Mouse (Mus musculus) intestine, embryonic 14.5 days (tissue): ENCODE measurements around the gene Pigv. TPM values are rescaled to one million over a fixed set of nuclear protein-coding genes. Genes with fewer than 3 reads are reported as not detected.

Experiments used
- ATAC-seq: fragments of 200-750 bp; cut with Nextera tagmentation; replicated peaks from 2 replicates; pipeline ENCODE4 v1.8.0; 2017; ENCODE audit warnings: low read depth, moderate number of reproducible peaks, moderate TSS enrichment, moderate library complexity; ENCODE audit not compliant: low FRiP score, low TSS enrichment
- DNase-seq: peaks from one replicate; pipeline ENCODE4 v3.0.0-alpha.2; 2018; ENCODE audit warnings: low spot score
- H3K27ac ChIP-seq: fragments of 300-500 bp; sonication (generic); 2 replicates; pipeline ENCODE4 v1.5.1; 2014; ENCODE audit warnings: low read depth, mild to moderate bottlenecking, control low read depth
- H3K27me3 ChIP-seq: fragments of 300-500 bp; sonication (generic); replicated peaks from 2 replicates; pipeline ENCODE4 v1.6.1; 2014; ENCODE audit warnings: low read length, control low read depth; ENCODE audit not compliant: control insufficient read depth, insufficient read depth
- H3K36me3 ChIP-seq: fragments of 300-500 bp; sonication (generic); 2 replicates; pipeline ENCODE4 v1.6.1; 2014; ENCODE audit warnings: low read length, control low read depth; ENCODE audit not compliant: control insufficient read depth, insufficient read depth
- H3K4me1 ChIP-seq: fragments of 300-500 bp; sonication (generic); replicated peaks from 2 replicates; pipeline ENCODE4 v1.6.1; 2014; ENCODE audit warnings: low read length, control low read depth, mixed read lengths; ENCODE audit not compliant: control insufficient read depth, insufficient read depth
- H3K4me2 ChIP-seq: fragments of 300-500 bp; sonication (generic); 2 replicates; pipeline ENCODE4 v1.6.1; 2014; ENCODE audit warnings: low read length
- H3K4me3 ChIP-seq: fragments of 300-500 bp; sonication (generic); 2 replicates; pipeline ENCODE4 v1.5.1; 2014; ENCODE audit warnings: low read depth, low read length, control low read depth, mixed read lengths
- H3K9ac ChIP-seq: fragments of 300-500 bp; sonication (generic); 2 replicates; pipeline ENCODE4 v1.6.1; 2014; ENCODE audit warnings: mild to moderate bottlenecking, low read length
- H3K9me3 ChIP-seq: fragments of 300-500 bp; sonication (generic); 2 replicates; pipeline ENCODE4 v1.6.1; 2016; ENCODE audit warnings: low read length, control low read depth; ENCODE audit not compliant: control insufficient read depth
- WGBS: fragments of 180-500 bp; shearing (Covaris S2); extraction: QIAGEN DNeasy Blood & Tissue Kit; methylation state at CpG from one replicate; pipeline ENCODE4 v1.1.7; 2014; 5-methylcytosine and 5-hydroxymethylcytosine counted together
- polyA plus RNA-seq: library from polyadenylated mRNA; unstranded; fragments of >200 nt; fragmentation: Nextera tagmentation; extraction: Ambion mirVana; gene quantifications from 2 replicates; pipeline ENCODE4 v1.2.1, GENCODE M21; 2014

Gene Pigv
- polyA plus RNA-seq, 1 experiment from 2014 or later: 14.4 TPM

- no peak for ATAC-seq
- Histone ChIP-seq H3K27ac (no peak overlapping the region), H3K27me3 (no peaks in the 10 kb centered on the region), H3K9me3 (peaks cover 11% of the 10 kb centered on the region; the same call in 1 of the 2 replicates), H3K4me2 (no peak overlapping the region; the same call in 1 of the 2 replicates), H3K9ac (no peak overlapping the region), H3K36me3 (no peaks in the 10 kb centered on the region), H3K4me1 (no peaks in the 10 kb centered on the region), H3K4me3 (no peak overlapping the region)
- DNase-seq: no peak
- WGBS: 87% methylated on average over 3 of the region's 3 CpGs
Measured at GRCm38 (mm10) chr4:133645195-133645594, 27.3 kb downstream of the Pigv start.

- Histone ChIP-seq H3K9ac (no peak overlapping the region), H3K4me2 (no peak overlapping the region), H3K9me3 (no peaks in the 10 kb centered on the region), H3K4me3 (no peak overlapping the region), H3K4me1 (peaks cover 9% of the 10 kb centered on the region), H3K27ac (no peak overlapping the region), H3K27me3 (no peaks in the 10 kb centered on the region), H3K36me3 (no peaks in the 10 kb centered on the region)
- WGBS: 80% methylated on average over 5 of the region's 5 CpGs
- ATAC-seq: no peak
- DNase-seq: no peak
Measured at GRCm38 (mm10) chr4:133634043-133634410, 38.4 kb downstream of the Pigv start.

- peak; percentile 84 for ATAC-seq
- whole genome bisulfite sequencing: 9% methylated on average over 39 of the region's 47 CpGs
- DNase-seq: peak; percentile 95
- H3K9ac ChIP-seq: peak overlapping the region; percentile 88
- H3K27ac ChIP-seq: peak overlapping the region; percentile 54; the same call in 1 of the 2 replicates
- H3K36me3 ChIP-seq: no peaks in the 10 kb centered on the region
- H3K4me3 ChIP-seq: peak overlapping the region; percentile 74
- no peaks in the 10 kb centered on the region for H3K9me3 ChIP-seq
- peak overlapping the region; percentile 88 for H3K4me2 ChIP-seq
- H3K27me3 ChIP-seq: no peaks in the 10 kb centered on the region
- peaks cover 9% of the 10 kb centered on the region for H3K4me1 ChIP-seq
Measured at GRCm38 (mm10) chr4:133633332-133634042, 39.0 kb downstream of the Pigv start.

GRCm38 (mm10) chr4:133632483-133633327, 39.7 kb downstream of the Pigv start:
- DNase-seq: peak; percentile 78

GRCm38 (mm10) chr4:133631769-133632411, 40.6 kb downstream of the Pigv start:
- Histone ChIP-seq H3K4me1 (peaks cover 9% of the 10 kb centered on the region), H3K4me3 (peak overlapping the region; percentile 74), H3K36me3 (peaks cover 2% of the 10 kb centered on the region), H3K27ac (0 out of 2 replicates have a peak overlapping the region, but pooled peaks have one; percentile 54), H3K4me2 (peak overlapping the region; percentile 88), H3K27me3 (no peaks in the 10 kb centered on the region), H3K9ac (peak overlapping the region; percentile 88), H3K9me3 (no peaks in the 10 kb centered on the region)
- DNase-seq (no peak), ATAC-seq (0 out of 2 replicates have a peak, but pooled peaks have one; percentile 3)
- 49% methylated on average over 9 of the region's 9 CpGs for WGBS

More at GRCm38 (mm10) chr4:133632483-133633327, 39.7 kb downstream of the Pigv start:
- Histone ChIP-seq H3K4me2 (peak overlapping the region; percentile 88), H3K4me3 (peak overlapping the region; percentile 74), H3K36me3 (no peaks in the 10 kb centered on the region), H3K27me3 (no peaks in the 10 kb centered on the region), H3K27ac (peak overlapping the region; percentile 54), H3K4me1 (peaks cover 9% of the 10 kb centered on the region), H3K9ac (peak overlapping the region; percentile 88), H3K9me3 (no peaks in the 10 kb centered on the region)
- 3% methylated on average over 52 of the region's 69 CpGs for WGBS
- ATAC-seq: peak; percentile 59

- Histone ChIP-seq H3K9ac (no peak overlapping the region), H3K27ac (no peak overlapping the region), H3K27me3 (no peaks in the 10 kb centered on the region), H3K36me3 (peaks cover 8% of the 10 kb centered on the region), H3K4me3 (no peak overlapping the region), H3K9me3 (no peaks in the 10 kb centered on the region), H3K4me1 (peaks cover 9% of the 10 kb centered on the region), H3K4me2 (peak overlapping the region; percentile 88; the same call in 1 of the 2 replicates)
- WGBS: 80% methylated on average over 14 of the region's 14 CpGs
- ATAC-seq (no peak), DNase-seq (no peak)
Measured at GRCm38 (mm10) chr4:133631071-133631768, 41.2 kb downstream of the Pigv start.

- Histone ChIP-seq H3K4me1 (peaks cover 9% of the 10 kb centered on the region), H3K4me3 (no peak overlapping the region), H3K27me3 (no peaks in the 10 kb centered on the region), H3K4me2 (no peak overlapping the region), H3K36me3 (peaks cover 15% of the 10 kb centered on the region), H3K9ac (no peak overlapping the region), H3K9me3 (no peaks in the 10 kb centered on the region), H3K27ac (no peak overlapping the region)
- WGBS: 91% methylated on average over 8 of the region's 8 CpGs
- ATAC-seq (no peak), DNase-seq (no peak)
Measured at GRCm38 (mm10) chr4:133630326-133630920, 42.0 kb downstream of the Pigv start.
